Mouse (Mus musculus): ENCODE measurements at regions not wholly inside any gene's neighbourhood (a gene's known extent, or its start where the extent isn't known, plus 50 kb on each side); places are given as distances from the start of the nearest gene placed in this dataset.

DNA sequence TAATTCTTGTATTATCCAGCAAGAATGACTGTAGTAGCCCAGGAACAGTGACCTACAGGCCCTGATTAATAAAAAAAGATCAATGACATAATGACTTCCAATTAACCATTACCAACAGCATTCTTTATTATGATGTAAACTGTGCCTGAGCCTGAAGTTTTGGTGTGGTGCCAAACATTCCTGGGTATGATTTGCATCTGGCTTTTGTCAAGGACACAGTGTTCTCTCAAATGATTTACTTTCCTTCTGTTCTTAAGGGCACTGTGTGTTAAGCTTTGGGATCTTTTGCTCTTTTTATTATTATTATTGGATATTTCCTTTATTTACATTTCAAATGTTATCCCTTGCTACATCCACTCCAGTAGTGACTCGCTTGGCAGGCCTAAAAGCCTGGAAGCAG, 221.7 kb upstream of the Fam83b start:
- Histone ChIP-seq H3K4me1 (ENCODE audit: control insufficient read depth in 2 of 2, insufficient read depth in 2 of 2, low read length in 2 of 2) (no peaks in the 10 kb centered on the region), H3K9ac (ENCODE audit: low read length) (no peak overlapping the region), H3K36me3 (ENCODE audit: control insufficient read depth, insufficient read depth, low read length) (no peaks in the 10 kb centered on the region), H3K27me3 (ENCODE audit: control insufficient read depth, insufficient read depth, low read length) (no peaks in the 10 kb centered on the region), H3K9me3 (ENCODE audit: control insufficient read depth, low read length) (no peaks in the 10 kb centered on the region), H3K4me2 (ENCODE audit: low read length) (no peak overlapping the region), H3K27ac (replicated peaks in 1 of 2; ENCODE audit: control insufficient read depth in 1 of 2, insufficient read depth in 1 of 2, low read depth in 2 of 2, low read length in 2 of 2) (0 out of 4 replicates have a peak overlapping the region, but pooled peaks of 1 of the 2 experiments have one; percentile 24), H3K4me3 (ENCODE audit: control insufficient read depth in 1 of 2, insufficient read depth in 1 of 2, low read depth in 1 of 2, low read length in 2 of 2) (no peak overlapping the region)
- 58% methylated on average over 1 of the region's 1 CpGs for WGBS
- ATAC-seq (ENCODE audit: insufficient number of reproducible peaks, insufficient read depth, low FRiP score, low read depth) = no peak
